Mouse (Mus musculus) limb, embryonic 14.5 days (tissue): ENCODE measurements around the gene Gm43518. TPM values are rescaled to one million over a fixed set of nuclear protein-coding genes. Genes with fewer than 3 reads are reported as not detected.

Source experiments
- ATAC-seq: fragments of 200-750 bp; cut with Nextera tagmentation; 2 replicates; pipeline ENCODE4 v1.8.0; 2017; ENCODE audit warnings: low read depth, moderate number of reproducible peaks, moderate TSS enrichment; ENCODE audit not compliant: low FRiP score
- DNase-seq: peaks from one replicate; pipeline ENCODE4 v3.0.0-alpha.2; 2015; ENCODE audit warnings: low spot score
- H3K27ac ChIP-seq: fragments of 300-500 bp; sonication (generic); replicated peaks from 2 replicates; pipeline ENCODE4 v1.5.1; 2014; ENCODE audit warnings: low read depth, mild to moderate bottlenecking, low read length, moderate library complexity, mixed read lengths
- H3K27me3 ChIP-seq: fragments of 300-500 bp; sonication (generic); 2 replicates; pipeline ENCODE4 v1.6.1; 2014; ENCODE audit warnings: low read length, mixed read lengths; ENCODE audit not compliant: control insufficient read depth, insufficient read depth
- H3K36me3 ChIP-seq: fragments of 300-500 bp; sonication (generic); 2 replicates; pipeline ENCODE4 v1.6.1; 2014; ENCODE audit warnings: mild to moderate bottlenecking, low read length, moderate library complexity, mixed read lengths; ENCODE audit not compliant: control insufficient read depth, insufficient read depth
- H3K4me1 ChIP-seq: fragments of 300-500 bp; sonication (generic); 2 replicates; pipeline ENCODE4 v1.6.1; 2014; ENCODE audit warnings: antibody characterized with exemption, low read length, mixed read lengths; ENCODE audit not compliant: control insufficient read depth, insufficient read depth
- H3K4me2 ChIP-seq: fragments of 300-500 bp; sonication (generic); replicated peaks from 2 replicates; pipeline ENCODE4 v1.6.1; 2014; ENCODE audit warnings: low read depth, mild to moderate bottlenecking, low read length, moderate library complexity; ENCODE audit not compliant: severe bottlenecking
- H3K4me3 ChIP-seq: fragments of 300-500 bp; sonication (generic); replicated peaks from 2 replicates; pipeline ENCODE4 v1.5.1; 2014; ENCODE audit warnings: low read length
- H3K9ac ChIP-seq: fragments of 300-500 bp; sonication (generic); 2 replicates; pipeline ENCODE4 v1.6.1; 2014; ENCODE audit warnings: mild to moderate bottlenecking, low read depth, low read length, moderate library complexity; ENCODE audit not compliant: severe bottlenecking
- H3K9me3 ChIP-seq: fragments of 300-500 bp; sonication (generic); 2 replicates; pipeline ENCODE4 v1.6.1; 2016; ENCODE audit warnings: low read length; ENCODE audit not compliant: control insufficient read depth
- POLR2A ChIP-seq: fragments of 200-500 bp; IDR thresholded peaks from 2 replicates; pipeline ENCODE4 v1.8.0; 2012; ENCODE audit warnings: inconsistent platforms, mild to moderate bottlenecking, moderate library complexity, borderline replicate concordance; ENCODE audit not compliant: insufficient read depth, insufficient read length; ENCODE audit errors: extremely low read depth
- WGBS: fragments of 180-500 bp; shearing (Covaris S2); extraction: QIAGEN DNeasy Blood & Tissue Kit; methylation state at CpG from one replicate; pipeline ENCODE4 v1.1.7; 2014; 5-methylcytosine and 5-hydroxymethylcytosine counted together
- polyA plus RNA-seq, 2 experiments: library from polyadenylated mRNA; depleted of rRNA in 1 of 2; stranded (reverse) in 1 of 2; unstranded in 1 of 2; fragments of >200 nt; fragmentation: Nextera tagmentation in 1 of 2; extraction: Ambion mirVana in 1 of 2; gene quantifications; 2 replicates each; pipeline versions ENCODE4 v1.2.1 to v1.2.3; 2012 to 2014

The Gm43518 gene
- polyA plus RNA-seq, 2 experiments, result 2.1 to 2.2 TPM

DNA sequence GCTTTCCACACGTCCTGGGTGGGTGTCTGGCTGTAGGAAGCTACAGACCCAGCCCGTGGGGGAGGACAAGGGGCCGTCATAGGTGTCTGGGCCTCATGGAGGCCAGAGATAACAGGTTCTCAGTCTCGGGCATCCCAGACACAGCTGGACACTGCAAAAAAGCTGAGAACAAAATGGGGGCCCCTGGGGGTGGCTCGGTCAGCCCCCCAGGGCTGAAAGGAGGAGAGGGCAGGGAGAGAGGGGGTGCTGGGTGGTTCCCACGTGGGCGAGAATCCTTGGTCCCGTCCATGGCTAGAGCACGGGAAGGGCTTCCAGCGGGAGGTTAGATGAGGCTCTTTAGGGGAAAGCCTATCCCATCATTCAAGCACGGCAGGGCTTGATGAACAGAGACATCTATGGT lies 55.6 kb downstream of the Gm43518 start:
- Histone ChIP-seq H3K4me1 (peaks cover 7% of the 10 kb centered on the region; the same call in 1 of the 2 replicates), H3K4me3 (no peak overlapping the region), H3K27ac (no peak overlapping the region), H3K4me2 (no peak overlapping the region), H3K9me3 (no peaks in the 10 kb centered on the region), H3K27me3 (no peaks in the 10 kb centered on the region), H3K36me3 (no peaks in the 10 kb centered on the region), H3K9ac (no peak overlapping the region)
- TF ChIP-seq POLR2A, result no peak
- ATAC-seq (no peak), DNase-seq (no peak)
- 73% methylated on average over 11 of the region's 11 CpGs for WGBS

DNA sequence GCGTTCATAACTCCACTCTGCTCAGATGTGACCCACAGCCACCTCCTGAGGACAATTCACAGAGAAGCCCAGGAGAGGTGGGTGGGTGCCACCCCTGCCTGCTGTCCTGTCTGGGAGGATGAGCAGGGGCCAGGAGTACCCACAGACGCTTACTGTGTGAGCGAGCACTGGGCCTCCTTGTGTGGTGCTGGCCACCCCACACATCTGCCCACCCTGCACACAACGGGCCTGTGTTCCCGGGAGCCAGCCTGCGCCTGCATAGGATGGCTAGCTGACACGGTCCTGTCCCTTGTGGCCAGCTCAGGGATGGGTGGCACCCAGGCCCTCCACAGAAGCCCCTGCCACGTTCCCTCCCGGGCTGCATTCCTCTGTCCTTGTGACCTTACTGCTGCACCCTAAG lies 58.2 kb downstream of the Gm43518 start:
- no peak overlapping the region for H3K4me2 ChIP-seq
- H3K36me3 ChIP-seq, result no peaks in the 10 kb centered on the region
- DNase-seq, result no peak
- no peaks in the 10 kb centered on the region for H3K27me3 ChIP-seq
- peaks cover 7% of the 10 kb centered on the region; the same call in 1 of the 2 replicates for H3K4me1 ChIP-seq
- 0 out of 2 replicates have a peak overlapping the region, but pooled peaks have one; percentile 7 for H3K9ac ChIP-seq
- no peak for ATAC-seq
- H3K4me3 ChIP-seq, result no peak overlapping the region
- no peak for TF ChIP-seq POLR2A
- no peak overlapping the region for H3K27ac ChIP-seq
- WGBS, result 57% methylated on average over 7 of the region's 9 CpGs
- H3K9me3 ChIP-seq, result no peaks in the 10 kb centered on the region

DNA sequence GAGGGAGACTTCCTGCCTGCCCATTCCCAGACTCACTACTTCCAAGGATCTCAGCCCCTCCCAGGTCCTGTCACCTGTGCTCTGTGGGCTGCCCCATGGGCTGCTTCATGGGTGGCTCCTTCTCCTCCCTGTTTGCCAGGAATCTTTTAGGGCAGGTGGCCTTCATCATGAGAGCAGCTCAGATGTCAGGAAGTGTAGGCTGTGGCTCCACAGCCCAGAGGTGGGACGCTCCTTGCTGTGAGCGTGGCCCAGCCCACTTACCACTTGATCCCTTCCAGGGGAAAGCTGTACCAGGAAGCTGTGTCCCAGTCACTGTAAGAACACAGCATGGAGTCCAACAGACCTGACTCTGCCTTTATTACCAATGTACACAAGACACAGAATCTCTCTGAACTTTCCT lies 59.7 kb downstream of the Gm43518 start:
- ATAC-seq, result no peak
- H3K27ac ChIP-seq, result no peak overlapping the region; the same call in 1 of the 2 replicates
- peaks cover 7% of the 10 kb centered on the region; the same call in 1 of the 2 replicates for H3K4me1 ChIP-seq

DNA sequence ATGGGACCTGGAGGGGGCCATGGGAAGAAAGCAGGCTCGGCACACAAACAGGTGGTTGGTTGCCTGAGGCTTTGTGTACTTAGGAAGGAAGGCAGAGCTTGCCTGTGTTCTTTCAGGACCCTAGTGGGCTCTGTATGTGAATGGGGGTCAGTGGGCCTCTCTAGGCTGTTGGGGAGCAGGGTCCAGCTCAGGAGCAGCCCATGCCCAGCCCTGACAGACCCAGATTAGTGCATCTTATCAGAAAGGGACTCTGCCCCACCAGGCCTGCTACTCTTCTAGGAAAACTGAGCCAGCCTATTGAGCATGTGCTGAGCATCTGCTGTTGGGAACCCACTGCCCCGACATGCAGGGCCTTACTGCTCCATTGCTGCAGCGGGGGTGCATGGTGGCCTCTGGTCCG lies 60.3 kb downstream of the Gm43518 start:
- H3K27me3 ChIP-seq, result no peaks in the 10 kb centered on the region
- H3K9me3 ChIP-seq, result no peaks in the 10 kb centered on the region
- H3K9ac ChIP-seq, result no peak overlapping the region
- TF ChIP-seq POLR2A, result no peak
- H3K4me1 ChIP-seq, result peaks cover 7% of the 10 kb centered on the region; the same call in 1 of the 2 replicates
- H3K27ac ChIP-seq, result no peak overlapping the region
- 68% methylated on average over 4 of the region's 4 CpGs for WGBS
- H3K4me3 ChIP-seq, result no peak overlapping the region
- H3K4me2 ChIP-seq, result no peak overlapping the region
- no peaks in the 10 kb centered on the region for H3K36me3 ChIP-seq
- ATAC-seq (no peak), DNase-seq (no peak)

More for the DNA sequence above, 59.7 kb downstream of the Gm43518 start:
- Histone ChIP-seq H3K9me3 (no peaks in the 10 kb centered on the region), H3K36me3 (no peaks in the 10 kb centered on the region), H3K4me3 (no peak overlapping the region), H3K27me3 (no peaks in the 10 kb centered on the region), H3K4me2 (no peak overlapping the region), H3K9ac (no peak overlapping the region)
- TF ChIP-seq POLR2A, result no peak
- 21% methylated on average over 2 of the region's 2 CpGs for WGBS
- DNase-seq, result no peak

Other genes starting within 250 kb of the Gm43518 start
- 33.4 and 33.7 TPM in 2 replicates for gene Clip1, start 242.8 kb upstream of the Gm43518 start, polyA plus RNA-seq (2012; rRNA removed)
- 35.2 and 37.1 TPM in 2 replicates for gene Clip1, start 242.8 kb upstream of the Gm43518 start, polyA plus RNA-seq (2014; fragmentation: Nextera tagmentation; extraction: Ambion mirVana)
- gene Zcchc8, start 206.3 kb upstream of the Gm43518 start, polyA plus RNA-seq (2012; rRNA removed), result 84.5 and 86.9 TPM in 2 replicates
- 70.9 and 76.1 TPM in 2 replicates for gene Zcchc8, start 206.3 kb upstream of the Gm43518 start, polyA plus RNA-seq (2014; fragmentation: Nextera tagmentation; extraction: Ambion mirVana)
- 76.3 and 120 TPM in 2 replicates for gene Rsrc2, start 178.0 kb upstream of the Gm43518 start, polyA plus RNA-seq (2012; rRNA removed)
- gene Rsrc2, start 178.0 kb upstream of the Gm43518 start, polyA plus RNA-seq (2014; fragmentation: Nextera tagmentation; extraction: Ambion mirVana), result 113 and 124 TPM in 2 replicates
- gene Kntc1, start 177.7 kb upstream of the Gm43518 start, polyA plus RNA-seq (2012; rRNA removed), result 30.6 and 31.2 TPM in 2 replicates
- 26.0 and 30.2 TPM in 2 replicates for gene Kntc1, start 177.7 kb upstream of the Gm43518 start, polyA plus RNA-seq (2014; fragmentation: Nextera tagmentation; extraction: Ambion mirVana)
- 1.8 and 2.5 TPM in 2 replicates for gene Hcar2, start 61.9 kb upstream of the Gm43518 start, polyA plus RNA-seq (2012; rRNA removed)
- gene Hcar2, start 61.9 kb upstream of the Gm43518 start, polyA plus RNA-seq (2014; fragmentation: Nextera tagmentation; extraction: Ambion mirVana), result 2.4 and 4.2 TPM in 2 replicates
- 0.52 and 0.72 TPM in 2 replicates for gene Hcar1, start 47.4 kb upstream of the Gm43518 start, polyA plus RNA-seq (2012; rRNA removed)
- 0.21 and 0.30 TPM in 2 replicates for gene Hcar1, start 47.4 kb upstream of the Gm43518 start, polyA plus RNA-seq (2014; fragmentation: Nextera tagmentation; extraction: Ambion mirVana)
- 33.1 and 64.5 TPM in 2 replicates for gene Denr, start 20.2 kb upstream of the Gm43518 start, polyA plus RNA-seq (2012; rRNA removed)
- 121 and 126 TPM in 2 replicates for gene Denr, start 20.2 kb upstream of the Gm43518 start, polyA plus RNA-seq (2014; fragmentation: Nextera tagmentation; extraction: Ambion mirVana)
- 9.2 and 9.5 TPM in 2 replicates for gene Ccdc62, start 3.3 kb downstream of the Gm43518 start, polyA plus RNA-seq (2012; rRNA removed)
- gene Ccdc62, start 3.3 kb downstream of the Gm43518 start, polyA plus RNA-seq (2014; fragmentation: Nextera tagmentation; extraction: Ambion mirVana), result 4.0 and 6.6 TPM in 2 replicates
- 10.6 and 12.3 TPM in 2 replicates for gene Hip1r, start 46.2 kb downstream of the Gm43518 start, polyA plus RNA-seq (2012; rRNA removed)
- 8.7 and 9.9 TPM in 2 replicates for gene Hip1r, start 46.2 kb downstream of the Gm43518 start, polyA plus RNA-seq (2014; fragmentation: Nextera tagmentation; extraction: Ambion mirVana)
- 44.2 and 54.9 TPM in 2 replicates for gene Vps37b, start 104.9 kb downstream of the Gm43518 start, polyA plus RNA-seq (2012; rRNA removed)
- gene Vps37b, start 104.9 kb downstream of the Gm43518 start, polyA plus RNA-seq (2014; fragmentation: Nextera tagmentation; extraction: Ambion mirVana), result 29.3 and 34.4 TPM in 2 replicates
- 2.6 and 3.8 TPM in 2 replicates for gene Abcb9, start 168.4 kb downstream of the Gm43518 start, polyA plus RNA-seq (2012; rRNA removed)
- gene Abcb9, start 168.4 kb downstream of the Gm43518 start, polyA plus RNA-seq (2014; fragmentation: Nextera tagmentation; extraction: Ambion mirVana), result 2.2 and 3.4 TPM in 2 replicates
- 26.5 and 42.0 TPM in 2 replicates for gene Ogfod2, start 184.9 kb downstream of the Gm43518 start, polyA plus RNA-seq (2012; rRNA removed)
- gene Ogfod2, start 184.9 kb downstream of the Gm43518 start, polyA plus RNA-seq (2014; fragmentation: Nextera tagmentation; extraction: Ambion mirVana), result 14.2 and 16.4 TPM in 2 replicates
- gene Arl6ip4, start 188.7 kb downstream of the Gm43518 start, polyA plus RNA-seq (2012; rRNA removed), result 67.6 and 95.1 TPM in 2 replicates
- gene Arl6ip4, start 188.7 kb downstream of the Gm43518 start, polyA plus RNA-seq (2014; fragmentation: Nextera tagmentation; extraction: Ambion mirVana), result 88.3 and 94.9 TPM in 2 replicates